Mouse (Mus musculus): ENCODE measurements around the gene Bfsp1. TPM values are rescaled to one million over a fixed set of nuclear protein-coding genes. Genes with fewer than 3 reads are reported as not detected.

The Bfsp1 gene
- total RNA-seq, 2 experiments from 2014 or later = 0.50 to 0.86 TPM

- DNase-seq = no peak
Observed at GRCm38 (mm10) chr2:143853447-143853846, 9.5 kb downstream of the Bfsp1 start.

GRCm38 (mm10) chr2:143852295-143853275, 10.4 kb downstream of the Bfsp1 start:
- no peak for DNase-seq

- DNase-seq = no peak
Observed at GRCm38 (mm10) chr2:143851354-143852221, 11.4 kb downstream of the Bfsp1 start.

- DNase-seq = no peak
Observed at GRCm38 (mm10) chr2:143847291-143847690, 15.7 kb downstream of the Bfsp1 start.

- peak; percentile 36 to 75 for DNase-seq
Observed at GRCm38 (mm10) chr2:143846799-143847198, 16.2 kb downstream of the Bfsp1 start.

GRCm38 (mm10) chr2:143844779-143845178, 18.2 kb downstream of the Bfsp1 start:
- no peak for DNase-seq

- no peak for DNase-seq
Observed at GRCm38 (mm10) chr2:143841536-143841935, 21.4 kb downstream of the Bfsp1 start.

- no peak for DNase-seq
Observed at GRCm38 (mm10) chr2:143840895-143841294, 22.1 kb downstream of the Bfsp1 start.

GRCm38 (mm10) chr2:143839458-143839857, 23.5 kb downstream of the Bfsp1 start:
- no peak for DNase-seq

- DNase-seq = peak in 1 of 2 experiments; percentile 8
Observed at GRCm38 (mm10) chr2:143838698-143839097, 24.3 kb downstream of the Bfsp1 start.

GRCm38 (mm10) chr2:143837291-143837701, 25.7 kb downstream of the Bfsp1 start:
- DNase-seq = peak; percentile 67 to 71

- DNase-seq = no peak
Observed at GRCm38 (mm10) chr2:143835820-143836219, 27.2 kb downstream of the Bfsp1 start.

- no peak for DNase-seq
Observed at GRCm38 (mm10) chr2:143834082-143834481, 28.9 kb downstream of the Bfsp1 start.

- DNase-seq = no peak
Observed at GRCm38 (mm10) chr2:143832721-143833120, 30.3 kb downstream of the Bfsp1 start.

GRCm38 (mm10) chr2:143831645-143832044, 31.3 kb downstream of the Bfsp1 start:
- no peak for DNase-seq

- no peak for DNase-seq
Observed at GRCm38 (mm10) chr2:143813461-143813860, 49.5 kb downstream of the Bfsp1 start.

- DNase-seq = no peak
Observed at GRCm38 (mm10) chr2:143812262-143812661, 50.7 kb downstream of the Bfsp1 start.

GRCm38 (mm10) chr2:143808789-143809188, 54.2 kb downstream of the Bfsp1 start:
- DNase-seq = no peak

GRCm38 (mm10) chr2:143806924-143807664, 55.9 kb downstream of the Bfsp1 start:
- no peak for DNase-seq

GRCm38 (mm10) chr2:143806140-143806923, 56.6 kb downstream of the Bfsp1 start:
- DNase-seq = no peak

GRCm38 (mm10) chr2:143801097-143801496, 61.9 kb downstream of the Bfsp1 start:
- no peak for DNase-seq

Measured in adrenal gland, postnatal 36 days (tissue).